Mouse (Mus musculus) heart, adult 11 months (tissue): ENCODE measurements around the gene Nfib.

Source experiments
- DNase-seq: peaks from one replicate; pipeline ENCODE4 v3.0.0; 2022

The Nfib gene

DNA sequence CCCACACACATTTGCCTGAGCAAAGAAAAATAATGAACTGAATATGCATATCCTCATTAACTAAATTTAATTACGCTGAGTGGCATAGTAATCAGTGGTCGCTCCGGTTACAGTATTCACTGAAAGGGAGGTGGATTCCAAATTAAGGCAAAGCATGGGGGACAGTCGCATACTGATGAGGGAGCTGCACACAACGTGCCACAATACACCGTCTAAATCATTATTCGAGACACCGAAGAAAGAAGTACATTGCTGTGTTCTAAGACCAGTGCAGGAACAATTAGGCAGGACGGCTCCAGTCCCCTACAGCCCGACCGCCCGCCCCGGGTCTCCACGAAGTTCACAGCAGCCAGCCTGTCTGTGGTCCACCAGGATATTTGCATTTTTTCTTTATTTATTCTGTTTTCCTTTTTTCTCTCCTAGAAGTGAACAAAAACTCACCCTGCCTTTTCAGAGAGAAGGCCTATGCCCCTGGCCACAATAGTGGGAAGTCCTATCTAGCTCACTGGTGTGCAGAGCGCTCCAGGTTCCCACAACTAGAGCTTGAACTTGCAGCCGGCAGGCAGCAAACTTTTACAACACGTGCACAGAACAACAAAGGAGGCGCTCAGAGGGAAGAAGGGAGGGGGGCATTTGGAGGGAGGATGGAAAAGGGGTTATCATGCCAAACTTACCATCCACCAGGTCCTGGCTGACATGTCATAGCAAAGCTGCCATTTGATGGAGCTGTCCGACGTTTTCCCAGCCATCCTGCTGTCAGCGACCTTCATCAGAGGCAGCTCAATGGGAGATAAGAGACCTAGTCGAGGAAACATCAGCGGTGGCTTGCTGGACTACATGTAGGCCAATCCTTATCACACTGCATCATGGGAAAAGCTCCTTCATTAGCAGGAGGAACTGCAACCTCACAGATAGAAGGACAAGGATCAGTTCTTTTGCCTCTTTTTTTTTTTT, at the start of gene Nfib:
Gene Nfib (minus strand): TSS at position 910 of the 954 bp plus-strand sequence.
- DNase-seq, result peak; percentile 91

DNA sequence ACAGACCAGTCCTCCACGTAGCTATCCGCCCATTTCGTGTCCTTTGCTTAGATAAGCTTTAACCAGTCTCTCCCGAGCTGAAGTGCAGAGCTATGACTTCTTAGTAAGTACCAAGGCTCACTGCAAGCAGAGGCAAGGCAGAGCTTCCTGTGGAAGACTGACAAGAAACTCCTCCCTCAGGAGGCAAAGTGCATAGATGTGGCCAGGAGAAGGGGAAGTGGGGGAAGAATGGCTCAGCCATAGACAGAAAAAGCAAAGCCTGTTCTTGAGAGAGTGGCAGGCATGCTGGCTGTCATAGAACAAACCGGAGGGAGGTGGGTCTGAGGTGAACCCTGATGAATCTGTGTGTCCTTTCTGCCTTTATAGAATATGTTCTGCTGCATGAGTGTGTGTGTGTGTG, 30.2 kb upstream of the Nfib start:
- DNase-seq, result no peak

- no peak for DNase-seq
Measured at GRCm38 (mm10) chr4:82734765-82735481, 29.4 kb upstream of the Nfib start.

GRCm38 (mm10) chr4:82734348-82734747, 28.8 kb upstream of the Nfib start:
- DNase-seq, result no peak

GRCm38 (mm10) chr4:82733636-82734035, 28.1 kb upstream of the Nfib start:
- no peak for DNase-seq

GRCm38 (mm10) chr4:82730248-82730887, 24.8 kb upstream of the Nfib start:
- peak; percentile 81 for DNase-seq

- DNase-seq, result peak; percentile 81
Measured at GRCm38 (mm10) chr4:82724058-82724457, 18.5 kb upstream of the Nfib start.

DNA sequence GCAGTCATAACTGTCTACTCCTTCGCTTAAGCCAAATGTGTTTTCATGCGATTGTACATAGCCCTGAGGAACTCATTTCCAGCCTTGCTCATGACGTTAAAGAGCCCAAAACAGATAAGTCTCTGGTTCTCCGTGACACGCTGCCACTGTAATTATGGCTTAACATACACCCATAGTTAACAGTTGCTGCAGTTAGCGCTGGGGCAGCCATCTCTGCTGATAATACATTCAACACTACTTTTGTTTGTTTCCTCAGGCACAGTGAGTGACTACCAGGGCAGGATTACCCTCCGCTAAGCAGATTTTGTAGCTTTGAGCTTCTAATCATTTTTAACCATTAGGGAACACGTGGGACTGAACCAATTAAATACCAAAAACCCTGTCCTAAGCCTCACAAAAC, 17.5 kb upstream of the Nfib start:
- peak; percentile 43 for DNase-seq

DNA sequence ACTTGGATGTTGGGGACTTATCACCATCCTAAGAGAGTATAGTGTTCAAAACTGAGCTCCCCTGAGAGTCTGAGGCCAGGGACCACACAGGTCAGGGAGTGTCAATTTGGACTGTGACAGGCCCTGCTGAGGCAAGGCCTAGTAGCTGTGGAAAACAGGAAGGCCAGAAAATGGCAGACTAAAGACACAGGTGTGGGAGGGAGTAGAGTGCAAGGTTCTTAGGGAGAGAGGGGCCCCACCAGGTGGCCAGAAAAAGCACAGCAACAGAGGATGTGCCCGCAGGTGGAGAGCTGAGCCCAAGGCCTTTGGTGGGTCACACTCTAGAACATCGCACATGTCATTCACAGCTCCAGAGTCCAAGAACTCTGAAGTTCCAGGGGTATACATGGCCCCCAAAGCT, 10.3 kb upstream of the Nfib start:
- peak; percentile 54 for DNase-seq

GRCm38 (mm10) chr4:82711611-82712295, 6.2 kb upstream of the Nfib start:
- DNase-seq, result peak; percentile 55

DNA sequence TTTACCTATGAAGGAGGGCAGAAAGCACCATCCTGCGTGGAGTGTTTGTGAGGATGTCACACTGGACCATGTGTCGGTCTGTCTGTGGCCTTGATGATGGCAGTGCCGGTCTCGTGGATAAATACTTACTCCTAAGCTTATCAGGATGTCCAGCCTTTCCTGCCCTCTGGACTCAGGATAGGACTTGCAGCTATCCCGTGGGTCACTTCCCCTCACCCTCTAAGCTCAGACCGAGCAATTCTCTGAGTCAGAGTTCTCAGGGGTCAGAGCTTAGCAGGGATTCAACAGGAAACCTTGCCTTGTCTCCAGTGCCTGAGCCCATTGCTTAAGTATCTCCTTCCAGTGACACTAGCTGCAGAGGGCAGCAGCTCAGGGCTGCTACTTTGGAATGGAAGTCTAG, 4.1 kb upstream of the Nfib start:
- peak; percentile 74 for DNase-seq

DNA sequence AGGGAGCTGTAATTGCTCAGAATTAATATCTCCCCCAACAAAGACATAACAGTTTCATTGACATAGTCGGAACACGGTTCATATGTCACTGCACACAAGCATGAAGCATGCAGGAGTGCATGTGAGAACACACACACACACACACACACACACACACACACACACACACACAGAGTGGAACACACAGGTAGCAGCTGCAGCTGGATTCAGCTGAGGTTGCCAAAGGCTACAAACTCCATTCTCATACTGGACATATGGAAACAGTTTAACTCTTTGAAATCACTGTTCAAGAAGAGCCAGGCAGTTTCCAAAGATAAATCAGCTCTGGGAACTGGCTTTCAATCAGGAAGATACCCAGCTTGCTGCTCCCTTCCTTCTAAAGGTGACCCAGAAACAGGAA, 462 bp upstream of the Nfib start:
- DNase-seq, result peak; percentile 30

DNA sequence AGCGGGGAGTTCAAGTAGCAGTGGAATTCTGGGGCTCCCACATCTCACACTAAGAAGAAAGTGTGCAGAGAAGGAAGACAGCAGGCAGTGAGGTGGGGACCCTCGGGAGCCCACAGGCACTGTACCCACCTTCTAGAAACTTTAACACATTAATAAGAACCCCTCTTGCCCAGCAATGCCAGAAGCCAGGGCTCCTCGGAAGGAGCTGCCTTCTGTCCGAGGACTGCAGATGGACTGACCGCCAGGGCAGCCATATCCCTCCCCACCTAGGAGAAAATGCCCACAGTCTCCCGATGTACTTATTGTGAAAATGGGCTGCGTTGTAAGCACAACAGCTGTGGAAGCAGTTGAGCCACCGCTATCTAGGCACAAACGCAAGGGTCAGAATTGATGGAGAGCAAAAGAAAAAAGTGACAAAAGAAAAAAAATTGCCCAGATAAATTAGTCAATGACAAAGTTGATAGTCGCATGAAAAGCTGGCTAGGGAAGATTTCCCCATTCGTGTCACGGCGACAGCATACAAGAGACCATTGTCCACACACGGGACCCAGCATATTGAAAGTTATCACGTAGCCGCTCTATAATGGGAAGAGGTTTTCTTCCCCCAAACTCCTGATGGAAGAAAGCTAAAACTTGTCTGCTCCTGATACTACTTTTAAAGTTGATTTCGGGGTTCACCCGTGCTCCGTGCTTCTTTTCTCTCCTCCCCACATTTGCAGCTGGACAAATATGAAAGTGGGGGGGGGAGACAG, 1.3 kb downstream of the Nfib start:
- peak; percentile 70 for DNase-seq

- DNase-seq, result no peak
Measured at GRCm38 (mm10) chr4:82702808-82703207, 2.7 kb downstream of the Nfib start.

DNA sequence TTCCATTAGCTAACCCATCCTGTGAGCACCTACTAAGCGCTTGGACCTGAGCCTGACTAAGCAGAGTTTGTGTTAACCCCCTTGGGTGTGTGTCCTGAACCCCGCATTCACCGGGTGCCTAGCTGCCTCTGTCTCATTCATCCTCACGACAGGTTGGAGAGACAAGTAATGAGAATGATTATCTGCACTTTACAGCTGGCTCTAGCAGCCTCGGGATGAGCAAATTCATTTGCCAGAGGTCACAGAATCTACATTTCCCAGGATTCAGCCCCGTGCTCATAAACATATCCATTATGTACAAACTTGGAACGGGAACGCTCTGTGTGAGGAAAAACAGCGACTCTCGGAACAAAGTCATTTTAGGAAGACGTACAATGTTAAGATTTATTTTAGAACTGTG, 6.0 kb downstream of the Nfib start:
- DNase-seq, result peak; percentile 65

DNA sequence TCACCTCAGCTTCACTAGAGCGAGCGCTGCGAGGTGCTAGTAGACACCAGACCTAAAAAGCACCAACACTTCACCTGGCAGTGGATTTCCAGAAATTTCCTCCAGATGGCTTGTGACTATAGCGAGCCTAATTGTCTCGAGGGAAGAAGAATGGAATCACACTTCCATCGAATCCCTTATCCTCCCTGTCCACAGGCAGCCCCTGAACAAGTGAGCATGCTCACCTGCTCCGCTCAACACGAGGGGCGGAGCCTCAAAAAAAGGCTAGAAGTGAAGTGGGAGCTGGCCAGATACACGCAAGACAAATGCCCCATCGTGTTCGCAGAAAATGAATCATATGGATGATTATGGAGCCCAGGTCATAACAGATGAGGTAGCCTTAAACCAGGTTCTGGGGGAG, 6.9 kb downstream of the Nfib start:
- peak; percentile 68 for DNase-seq

DNA sequence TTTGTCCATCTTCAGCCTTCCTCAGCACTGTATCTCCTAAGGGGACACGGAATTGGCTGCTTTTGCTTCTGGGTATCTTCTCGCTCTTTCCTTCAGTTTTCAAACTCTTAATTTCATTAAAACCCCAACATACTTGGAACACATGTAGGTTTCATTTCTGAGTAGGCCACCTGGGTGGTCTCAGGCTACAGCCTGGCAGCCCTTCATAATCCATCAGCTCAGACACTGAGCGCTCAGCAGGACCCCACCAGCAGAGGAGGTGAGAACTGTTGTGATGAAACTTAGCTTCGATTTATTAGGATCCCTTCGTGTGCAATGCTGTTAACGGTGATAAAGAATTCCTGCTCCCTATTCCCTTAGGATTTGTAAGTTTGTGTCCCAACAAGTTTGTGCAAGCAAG, 8.4 kb downstream of the Nfib start:
- DNase-seq, result peak; percentile 45

GRCm38 (mm10) chr4:82695760-82696501, 9.6 kb downstream of the Nfib start:
- DNase-seq, result peak; percentile 96

DNA sequence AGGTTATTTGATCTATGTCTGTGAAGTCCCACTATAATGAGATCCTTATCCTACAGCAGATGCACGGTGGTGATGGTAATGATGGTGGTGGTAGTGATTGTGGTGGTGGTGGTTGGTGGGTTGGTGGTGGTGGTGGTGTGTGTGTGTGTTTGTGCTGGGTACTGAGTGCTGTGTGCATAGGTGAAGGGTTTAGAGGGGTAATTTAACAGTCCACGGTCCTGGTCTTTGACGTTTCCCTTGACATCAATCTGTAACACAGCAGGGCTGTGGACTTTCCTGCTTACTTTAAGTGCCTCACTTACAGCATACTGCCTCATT, 13.6 kb downstream of the Nfib start:
- no peak for DNase-seq

DNA sequence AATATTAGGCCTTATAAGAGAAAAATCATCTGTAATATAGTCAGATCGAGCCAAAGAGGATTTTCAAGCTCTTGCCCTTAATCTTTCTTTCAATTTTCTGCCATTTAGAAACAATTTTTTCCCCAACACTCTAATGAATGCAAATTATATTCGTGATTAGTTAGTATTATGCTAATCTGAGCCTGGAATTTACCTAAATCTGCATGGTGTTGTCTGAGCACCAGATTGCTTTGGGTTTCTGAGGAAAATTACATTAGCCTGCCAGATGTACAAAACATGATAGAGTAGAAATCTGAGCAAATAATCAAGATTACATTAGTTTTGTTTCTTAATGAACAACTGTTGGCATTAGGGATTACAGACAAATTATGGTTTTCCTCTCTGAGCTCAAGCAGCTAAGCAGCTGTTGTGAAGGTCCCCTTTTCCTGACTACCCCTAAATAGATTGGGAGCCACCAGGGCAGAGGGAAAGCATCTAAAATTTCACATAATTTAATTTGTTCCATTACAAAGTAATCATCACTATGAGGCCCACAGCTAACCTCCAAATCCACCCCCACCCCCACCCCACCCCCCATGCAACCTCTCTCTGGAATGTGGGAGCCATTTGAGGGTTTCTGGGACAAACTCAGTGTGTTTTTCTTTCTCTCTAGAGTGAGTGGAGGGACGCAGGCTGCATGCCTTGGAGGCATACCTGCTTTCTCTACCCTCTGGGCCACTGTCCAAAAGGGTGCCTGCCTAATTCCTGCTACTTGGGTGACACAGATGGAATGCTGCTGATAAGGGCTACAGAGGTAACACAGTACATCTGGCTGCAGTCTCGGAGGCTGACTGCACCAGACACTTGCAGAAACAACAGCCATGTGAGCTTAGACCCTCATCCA, 14.2 kb downstream of the Nfib start:
- DNase-seq, result peak; percentile 85

DNA sequence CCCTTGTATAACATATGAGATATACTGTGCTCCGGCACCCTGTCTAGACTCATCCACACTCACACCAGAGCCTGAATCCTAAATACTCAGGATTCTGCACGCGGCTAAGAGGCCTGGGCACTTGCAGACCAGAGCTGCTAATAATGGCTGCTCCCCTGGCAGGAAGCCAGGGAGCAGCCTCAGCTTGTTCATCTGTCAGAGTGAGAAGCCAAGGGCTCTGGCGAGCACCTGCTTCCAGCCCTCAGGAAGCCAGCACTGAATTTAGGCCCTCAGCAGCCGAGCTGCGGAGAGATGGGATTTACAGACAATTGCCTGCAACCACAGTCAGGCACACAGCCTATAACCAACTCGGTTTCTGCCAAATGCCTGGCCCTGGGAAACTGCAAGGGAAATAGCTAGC, 15.3 kb downstream of the Nfib start:
- peak; percentile 93 for DNase-seq
